Mouse (Mus musculus) 3T3-L1 (cell line): ENCODE data around the gene Pcyt1a.

Experiments
- DNase-seq: peaks from one replicate; pipeline ENCODE4 v3.0.0-alpha.2; 2015; ENCODE audit warnings: low read depth, low spot score

Gene Pcyt1a

DNA sequence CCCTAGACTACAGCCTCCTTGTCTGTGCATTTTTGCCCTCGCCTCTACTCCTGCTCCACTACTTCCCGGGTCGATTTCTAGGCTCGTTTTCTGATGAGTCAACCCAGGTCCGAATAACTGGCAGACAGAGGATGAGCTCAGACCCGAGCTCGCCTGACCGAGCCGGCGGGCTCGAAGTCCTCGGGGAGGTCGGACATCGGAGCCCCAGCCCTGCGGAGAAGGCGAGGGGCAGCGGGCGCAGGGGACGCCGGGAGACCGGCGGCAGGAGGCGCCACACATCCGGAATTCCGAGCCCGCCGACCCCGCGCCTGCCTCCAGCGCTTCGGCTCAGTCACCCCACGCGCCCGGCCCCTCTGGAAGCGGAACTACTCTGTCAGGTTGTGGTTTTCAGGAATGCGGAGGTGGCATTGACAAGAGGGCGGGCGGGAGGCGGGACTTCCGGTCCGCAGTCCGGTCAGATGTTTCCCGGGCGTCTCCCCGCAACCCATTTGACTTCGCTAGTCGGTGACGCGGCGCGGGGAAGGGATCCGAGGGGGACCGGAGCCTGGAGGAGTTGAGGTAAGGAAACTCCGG lies at the start of gene Pcyt1a:
TSS of gene Pcyt1a (plus strand) at position 448 of the 573 bp plus-strand sequence.
- DNase-seq, result peak; percentile 97

DNA sequence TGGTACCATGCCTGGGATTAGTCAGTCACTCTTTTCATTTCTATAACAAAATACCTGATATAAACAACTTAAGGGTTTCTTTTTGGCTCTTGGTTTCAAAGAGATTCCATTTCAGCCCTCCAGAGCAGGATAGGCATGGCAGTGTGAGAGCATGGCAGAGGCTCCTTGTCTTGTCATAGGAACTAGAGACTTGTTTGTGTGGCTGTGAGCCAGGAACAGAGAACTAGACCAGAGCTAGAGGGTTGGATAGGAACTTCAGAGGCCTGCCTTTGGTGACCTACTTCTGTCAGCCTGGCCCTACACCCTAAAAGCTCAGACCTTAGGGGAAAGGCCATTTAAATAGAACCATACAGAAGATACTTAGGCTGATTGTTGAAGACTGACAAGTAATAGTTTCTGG lies 47.8 kb upstream of the Pcyt1a start:
- no peak for DNase-seq

DNA sequence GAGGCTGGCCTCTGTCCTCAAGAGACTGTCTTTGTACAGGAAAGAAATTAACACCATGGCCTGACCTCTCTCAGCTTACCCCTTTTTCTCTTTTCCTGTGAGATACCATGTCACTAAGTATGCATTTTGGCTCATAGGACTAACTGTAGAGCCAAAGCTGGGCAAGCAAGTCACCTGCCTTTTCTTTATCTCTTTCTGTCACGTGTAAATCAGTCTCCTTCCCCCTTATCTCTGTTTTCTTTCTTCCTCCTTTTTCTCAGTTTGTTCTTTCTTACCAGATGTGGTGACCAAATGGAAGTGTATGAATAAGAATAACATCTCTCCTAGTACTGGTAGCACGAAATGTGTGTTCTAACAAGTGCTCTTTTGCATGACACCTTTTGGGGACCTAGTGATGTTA lies 45.8 kb upstream of the Pcyt1a start:
- no peak for DNase-seq

DNA sequence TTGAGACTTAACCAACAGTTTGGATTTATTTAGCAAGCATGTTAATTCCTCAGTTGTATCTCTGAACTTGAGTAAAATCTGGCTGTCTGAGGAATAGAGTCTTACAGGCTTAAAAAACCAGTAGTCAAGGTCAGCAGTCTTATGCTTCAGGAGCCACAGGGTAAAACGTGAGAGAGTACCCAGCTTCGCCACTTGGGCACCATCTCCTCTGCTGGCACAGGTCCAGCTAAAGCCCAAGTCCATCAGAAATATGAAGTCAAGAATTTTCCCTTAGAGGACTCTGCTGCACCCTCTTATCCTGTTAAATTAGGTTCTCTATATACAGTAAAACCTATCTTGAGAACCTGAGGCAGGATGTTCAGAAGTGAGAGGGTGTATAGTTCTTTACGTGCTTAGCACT lies 43.9 kb upstream of the Pcyt1a start:
- no peak for DNase-seq

DNA sequence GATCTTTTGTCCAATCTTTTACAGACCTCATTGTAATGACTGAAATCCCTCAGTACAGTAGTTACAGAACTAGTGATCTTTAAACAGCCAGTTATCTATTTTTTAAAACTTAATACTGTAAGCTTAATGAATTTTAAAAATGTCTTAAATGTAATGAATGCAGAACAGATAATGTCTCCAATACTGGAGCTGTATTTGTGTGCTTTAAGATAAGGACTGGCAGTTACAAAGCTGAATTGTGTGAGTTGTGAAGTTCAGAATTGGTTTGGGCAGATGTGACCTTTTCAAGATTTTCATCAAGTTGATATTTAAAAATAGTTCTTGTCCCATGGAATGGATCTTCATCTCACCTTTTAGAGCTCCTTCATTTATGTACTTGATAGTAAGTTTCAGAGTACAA lies 41.7 kb upstream of the Pcyt1a start:
- DNase-seq, result no peak

DNA sequence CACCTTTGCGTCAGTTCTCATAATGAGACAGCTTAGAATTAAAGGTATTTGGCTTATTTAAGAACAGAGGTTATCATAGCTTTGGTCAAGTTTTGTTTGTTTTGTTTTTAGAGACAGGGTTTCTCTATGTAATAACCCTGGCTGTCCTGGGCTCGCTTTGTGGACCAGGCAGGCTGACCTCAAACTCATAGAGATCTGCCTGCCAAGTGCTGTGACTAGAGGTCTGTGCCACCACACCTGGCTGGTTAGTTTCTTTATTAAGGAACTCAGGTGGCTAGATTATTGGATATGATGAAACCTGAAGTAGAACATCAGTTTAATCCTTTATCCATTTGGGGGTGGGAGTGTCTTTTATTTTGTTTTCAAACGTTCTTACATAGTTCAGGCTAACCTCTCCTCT lies 40.9 kb upstream of the Pcyt1a start:
- no peak for DNase-seq

DNA sequence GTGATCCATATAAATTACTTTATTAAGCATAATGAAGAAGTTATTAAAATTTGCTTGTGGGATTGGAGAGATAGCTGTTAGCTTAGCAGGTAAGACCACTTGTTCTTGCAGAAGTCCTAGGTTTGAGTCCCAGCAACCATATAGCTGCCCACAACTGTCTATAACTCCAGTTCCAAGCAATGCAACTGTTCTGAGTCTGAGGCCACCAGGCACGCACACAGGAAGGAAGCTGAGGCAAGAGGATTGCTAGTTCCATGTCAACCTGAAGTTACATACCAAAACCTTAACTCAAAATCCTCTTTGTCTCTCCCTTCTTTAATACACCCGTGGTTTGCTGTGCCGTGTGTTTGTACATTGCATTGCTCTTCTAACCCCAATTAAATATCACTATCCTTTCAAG lies 39.8 kb upstream of the Pcyt1a start:
- DNase-seq, result no peak

DNA sequence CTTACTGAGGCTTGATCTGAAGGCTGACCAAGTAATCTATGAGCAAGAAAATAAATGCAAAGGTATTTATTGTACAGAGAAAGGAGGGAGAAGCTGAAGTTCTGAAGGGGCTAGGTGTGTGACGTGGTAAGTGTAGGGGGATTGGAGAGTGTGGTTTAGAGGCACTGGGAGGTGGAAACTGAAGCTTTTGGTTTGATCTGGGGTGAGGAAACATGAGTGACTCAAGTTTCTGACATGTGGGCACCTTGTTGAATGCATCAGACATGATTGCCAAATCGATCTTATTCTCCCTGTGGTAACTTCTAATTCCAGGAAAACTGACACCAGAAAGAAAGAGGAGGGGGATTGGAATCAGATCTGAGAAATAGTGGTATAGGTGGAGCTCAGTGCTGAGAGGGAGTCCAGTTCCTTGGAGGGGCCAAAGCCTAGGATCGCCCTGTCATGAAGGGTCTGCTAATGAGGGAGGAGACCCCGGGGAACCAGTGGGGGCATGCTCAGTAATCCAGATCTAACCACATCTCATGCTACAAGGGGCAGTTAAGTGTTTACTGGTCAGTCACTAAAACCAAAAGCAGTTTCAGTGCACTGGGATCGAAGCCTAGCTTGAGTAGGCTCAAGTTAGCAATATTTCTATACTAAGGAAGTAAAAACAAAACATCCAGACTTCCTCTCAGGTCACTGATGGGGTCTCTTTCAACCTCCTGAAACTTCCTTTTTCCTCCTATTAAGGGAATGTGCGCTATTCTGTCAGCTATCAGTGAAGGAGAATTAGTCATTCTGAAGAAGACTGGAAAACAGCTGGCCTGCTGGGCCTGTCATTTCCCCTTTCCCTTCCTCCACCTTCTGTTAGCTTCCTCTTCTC lies 34.8 kb upstream of the Pcyt1a start:
- peak; percentile 43 for DNase-seq

DNA sequence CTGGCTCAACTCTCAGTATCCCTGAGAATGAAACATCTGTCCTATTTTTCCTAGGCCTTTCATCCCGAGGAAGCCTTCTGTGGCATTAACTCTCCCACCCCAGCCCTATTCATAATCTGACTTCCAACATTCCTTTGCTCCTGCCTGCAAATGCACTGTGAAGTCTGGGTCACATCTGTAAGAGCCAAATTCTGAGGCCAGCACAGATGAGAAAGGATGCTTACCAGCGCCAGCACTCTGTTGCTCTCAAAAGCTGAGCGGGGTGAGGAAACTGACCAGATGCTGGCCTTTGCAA lies 34.2 kb upstream of the Pcyt1a start:
- peak; percentile 64 for DNase-seq

DNA sequence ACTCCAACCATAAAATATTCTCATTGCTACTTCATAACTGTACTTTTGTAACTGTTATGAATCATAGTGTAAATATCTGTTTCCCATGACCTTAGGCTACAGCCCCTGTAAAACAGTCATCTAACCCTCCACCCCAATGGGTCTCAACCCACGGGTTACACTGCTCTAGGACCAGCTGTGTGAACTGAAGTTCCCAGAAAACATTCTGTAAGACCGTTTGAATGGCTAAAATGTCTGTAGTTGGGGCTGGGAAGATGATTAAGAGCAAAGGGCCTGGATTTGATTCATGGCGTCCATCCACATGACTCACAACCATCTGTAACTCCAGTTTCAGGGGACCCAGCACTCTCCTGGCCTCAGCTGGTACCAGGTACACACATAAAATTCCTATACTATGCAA lies 32.5 kb upstream of the Pcyt1a start:
- peak; percentile 82 for DNase-seq

DNA sequence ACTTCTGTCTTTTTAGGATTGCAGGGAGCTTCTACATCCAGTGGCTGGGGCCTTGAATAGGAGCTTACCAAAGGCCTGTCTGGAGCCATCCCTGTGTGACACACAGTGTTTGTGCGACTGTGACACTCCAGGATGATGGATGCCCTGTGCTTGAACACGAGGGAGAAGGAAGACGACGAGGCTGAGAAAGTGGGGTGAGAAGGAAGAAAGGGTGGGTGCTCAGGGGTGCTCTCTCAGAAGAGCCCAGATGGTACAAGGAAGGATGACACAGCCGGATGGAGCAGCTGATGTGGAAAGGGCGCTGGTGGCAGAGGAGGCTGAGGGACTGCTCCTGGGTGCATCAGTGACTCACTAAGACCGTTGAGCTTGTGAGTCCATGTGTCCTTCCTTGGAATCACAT lies 30.5 kb upstream of the Pcyt1a start, which contains the start of gene Tm4sf19:
TSS of gene Tm4sf19 (plus strand) at position 240 of the 400 bp plus-strand sequence.
- no peak for DNase-seq

DNA sequence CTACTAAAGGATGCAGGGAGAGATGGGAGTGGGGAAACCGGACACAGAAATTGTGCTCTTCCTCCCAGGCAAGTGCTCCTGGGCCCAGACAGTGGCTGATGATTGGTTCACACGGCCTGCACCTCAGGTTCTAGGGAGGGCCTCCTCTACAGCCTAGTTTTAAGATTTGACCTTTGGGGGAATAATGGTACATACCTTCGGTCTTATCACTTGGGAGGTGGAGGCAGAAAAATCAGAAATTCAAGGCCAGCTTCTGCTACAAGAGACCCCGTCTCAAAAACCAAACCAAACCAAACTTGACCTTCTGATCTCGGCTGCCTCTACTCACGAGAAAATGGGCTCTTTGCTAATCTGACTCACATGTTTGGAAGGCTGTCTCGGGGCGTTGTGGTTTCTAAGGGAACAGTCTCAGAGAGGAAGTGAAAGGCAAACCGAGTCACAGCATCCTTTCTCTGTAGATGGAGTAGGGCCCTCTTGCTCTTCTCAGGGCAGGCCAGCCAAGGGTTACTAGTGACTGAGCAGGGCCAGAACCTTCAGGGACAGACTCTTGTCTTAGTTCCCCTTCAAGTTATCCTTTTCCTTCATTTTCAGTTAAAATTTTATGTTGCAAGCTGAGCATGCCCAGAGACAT lies 29.3 kb upstream of the Pcyt1a start:
- peak; percentile 64 for DNase-seq

DNA sequence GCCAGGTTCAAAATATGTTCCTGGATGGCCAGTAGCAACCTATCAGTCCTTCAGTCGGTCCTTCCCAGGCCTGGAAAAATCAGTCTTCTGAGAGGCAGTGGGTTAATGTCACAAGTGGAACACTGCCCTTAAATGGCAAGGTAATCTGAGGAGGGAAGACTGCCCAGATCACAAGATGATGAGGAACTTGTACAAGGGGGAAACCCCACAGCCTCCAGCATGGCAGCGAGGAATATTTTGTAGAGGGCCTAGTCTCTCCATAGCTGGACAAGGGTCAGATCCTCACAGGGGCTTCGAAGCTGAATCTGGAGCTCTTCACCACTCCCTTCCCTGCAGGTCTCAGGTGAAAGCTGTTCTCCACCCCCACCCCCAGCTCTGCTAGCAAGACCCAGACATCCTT lies 27.9 kb upstream of the Pcyt1a start:
- no peak for DNase-seq

DNA sequence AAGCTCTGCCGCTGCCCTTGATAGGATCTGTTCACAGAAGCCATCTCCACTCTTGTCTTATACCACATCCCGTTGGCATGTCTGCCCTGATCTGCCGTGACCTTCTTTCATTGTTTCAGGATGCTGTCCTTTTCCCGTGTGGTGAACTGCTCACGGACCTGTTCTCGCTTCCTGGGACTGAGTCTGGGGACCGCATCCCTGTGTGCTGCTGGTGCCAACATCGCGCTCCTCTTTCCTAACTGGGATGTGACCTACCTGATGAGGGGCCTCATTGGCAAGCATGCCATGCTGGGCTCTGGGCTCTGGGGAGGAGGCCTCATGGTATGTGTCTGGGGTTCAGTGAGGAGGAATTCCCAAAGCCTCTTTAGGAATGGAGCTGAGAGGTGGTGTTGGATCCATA lies 25.0 kb upstream of the Pcyt1a start:
- no peak for DNase-seq

DNA sequence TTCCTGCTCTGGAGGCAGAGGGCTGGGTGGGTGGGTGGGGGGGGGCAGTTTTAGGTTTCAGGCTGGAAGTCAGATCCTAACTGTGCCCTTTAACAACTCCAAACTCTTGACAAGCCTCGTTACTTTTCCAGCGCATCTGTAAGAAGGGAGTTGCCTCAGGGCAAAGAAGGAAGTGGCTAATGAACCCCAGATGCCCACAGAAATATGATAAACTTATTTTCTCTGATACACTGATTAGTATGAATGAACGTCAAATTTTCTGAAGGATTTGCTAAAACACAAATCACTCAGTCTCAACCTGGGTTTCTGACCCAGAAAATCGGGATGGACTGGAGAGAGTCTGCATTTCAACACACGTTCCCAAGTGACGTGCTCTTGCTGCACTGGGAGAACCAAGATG lies 24.1 kb upstream of the Pcyt1a start:
- no peak for DNase-seq

DNA sequence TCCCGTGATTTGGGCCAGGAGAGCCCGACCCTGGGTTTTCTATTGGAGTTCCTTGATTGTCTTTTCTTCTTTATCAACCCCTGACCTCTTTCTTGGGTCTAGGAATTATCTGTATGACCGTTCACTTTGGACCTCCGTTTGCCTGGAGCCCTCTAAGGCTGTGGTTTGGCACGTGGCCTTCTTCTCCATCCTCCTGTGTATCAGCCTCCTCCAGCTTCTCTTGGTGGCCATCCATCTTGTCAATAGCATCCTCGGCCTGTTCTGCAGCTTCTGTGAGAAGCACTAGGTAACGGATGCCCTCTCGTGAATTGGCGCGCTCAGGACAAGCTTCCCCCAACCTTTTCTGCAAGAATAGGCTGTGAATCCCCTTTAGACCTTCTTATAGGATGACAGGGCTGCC lies 23.0 kb upstream of the Pcyt1a start:
- peak; percentile 53 for DNase-seq

DNA sequence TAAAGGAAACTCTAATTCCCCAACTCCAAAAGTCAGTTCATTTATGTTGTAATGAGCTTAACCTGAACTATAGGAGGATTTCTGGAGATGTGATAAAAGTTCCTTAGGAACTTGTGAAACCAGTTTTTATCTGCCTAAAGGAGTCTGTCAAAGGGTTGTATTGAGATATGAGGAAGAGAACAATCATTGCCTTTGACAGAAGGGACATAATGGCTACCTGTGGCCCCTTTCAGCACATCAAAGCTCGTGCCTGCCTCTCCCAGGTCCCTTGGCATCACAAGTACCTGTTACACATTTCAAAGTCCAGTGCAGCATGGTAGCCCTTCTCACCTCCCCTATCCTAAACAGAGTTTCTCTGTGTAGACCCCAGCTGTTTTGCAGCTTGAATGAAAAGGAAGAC lies 13.3 kb upstream of the Pcyt1a start:
- no peak for DNase-seq

DNA sequence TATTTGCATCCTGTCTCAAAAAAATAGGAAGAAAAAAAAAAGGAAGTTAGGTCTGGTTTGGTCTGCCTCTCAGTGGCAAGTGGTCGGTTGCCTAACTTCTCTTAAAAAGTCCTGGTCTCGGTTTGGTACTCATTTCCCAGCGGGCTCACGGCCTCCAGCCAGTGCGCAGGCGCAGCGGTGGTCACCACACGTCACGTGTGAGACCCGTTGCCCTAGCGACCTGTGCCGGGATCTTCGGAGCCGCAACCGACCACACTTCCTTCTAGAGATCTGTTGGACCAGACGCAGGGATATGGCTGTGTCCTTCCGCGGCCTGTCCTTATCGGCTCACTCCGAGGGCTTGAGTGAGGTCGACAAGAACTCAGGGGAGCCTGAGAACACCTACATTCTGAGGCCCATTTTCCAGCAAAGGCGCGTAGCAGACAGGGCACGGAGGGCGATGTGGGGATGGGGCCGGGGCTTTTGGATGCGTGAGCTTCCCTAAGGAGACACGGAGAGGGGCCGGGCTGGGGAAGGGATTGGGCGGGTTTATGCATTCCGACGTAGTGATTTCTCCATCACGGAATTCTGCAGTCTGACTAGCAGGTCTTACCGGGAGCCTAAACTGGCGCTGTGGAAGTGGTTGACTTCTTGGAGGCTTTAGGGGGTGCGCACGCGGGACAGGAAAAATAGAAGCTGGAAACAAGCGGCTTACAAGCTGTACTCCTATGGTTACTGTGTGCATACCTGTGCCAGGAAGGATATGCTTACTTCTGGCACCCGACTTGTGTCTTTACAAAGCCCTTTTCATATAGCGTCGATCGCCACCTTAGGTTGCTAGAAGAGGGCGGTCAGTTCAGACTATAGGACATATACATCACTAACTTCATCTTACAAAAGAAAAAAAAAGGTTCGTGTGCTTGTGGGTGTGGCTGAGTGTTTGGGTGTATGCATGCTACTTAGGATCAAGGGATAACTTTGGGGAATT lies 10.9 kb upstream of the Pcyt1a start, which contains the start of gene Tctex1d2:
TSS of gene Tctex1d2 (plus strand) at position 186 of the 967 bp plus-strand sequence.
- DNase-seq, result peak; percentile 99

DNA sequence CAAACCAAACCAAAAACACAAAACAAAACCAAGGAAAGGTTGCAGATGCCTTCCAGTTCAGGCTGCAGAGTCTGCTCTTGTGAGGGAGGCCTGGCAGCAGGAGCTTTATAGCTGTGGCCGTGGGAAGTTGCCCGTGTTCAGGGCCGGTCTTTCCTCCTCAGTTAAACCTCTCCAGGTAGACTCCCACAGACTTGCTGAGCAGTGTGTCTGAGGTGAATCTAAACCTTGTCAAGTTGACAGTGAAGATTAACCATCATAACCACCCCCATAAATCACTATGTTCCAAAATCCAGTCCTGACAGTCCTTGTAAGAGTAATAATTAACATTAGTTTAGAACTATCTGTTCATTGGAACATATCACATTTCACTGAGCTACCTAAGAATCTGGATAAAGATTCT lies 3.2 kb upstream of the Pcyt1a start:
- DNase-seq, result no peak

DNA sequence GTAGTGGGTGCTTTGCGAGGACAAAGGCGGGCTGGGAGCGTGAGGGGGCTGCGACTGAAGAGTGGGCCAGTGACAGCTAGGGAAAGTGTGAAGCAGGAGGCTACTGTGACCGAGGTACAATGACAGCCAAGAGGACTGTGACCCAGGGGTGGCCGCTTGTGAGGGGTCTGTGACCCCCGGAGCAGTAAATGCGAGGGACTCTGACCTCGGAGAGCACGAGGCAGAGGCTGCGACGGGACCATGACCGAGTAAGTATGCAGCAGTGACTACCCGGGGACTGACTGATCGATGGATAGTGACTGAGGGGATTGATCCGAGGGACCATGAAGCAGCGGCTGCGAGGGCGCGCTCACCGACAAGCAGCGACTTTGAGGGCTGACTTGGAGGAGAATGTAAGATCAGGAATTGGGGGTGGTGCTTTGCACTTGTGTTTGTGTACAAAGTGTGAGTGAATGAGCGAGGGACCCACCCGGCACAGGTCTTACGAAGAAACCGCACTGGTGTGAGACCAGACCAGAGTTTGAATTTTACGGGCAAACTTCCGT lies 398 bp downstream of the Pcyt1a start:
- DNase-seq, result no peak

DNA sequence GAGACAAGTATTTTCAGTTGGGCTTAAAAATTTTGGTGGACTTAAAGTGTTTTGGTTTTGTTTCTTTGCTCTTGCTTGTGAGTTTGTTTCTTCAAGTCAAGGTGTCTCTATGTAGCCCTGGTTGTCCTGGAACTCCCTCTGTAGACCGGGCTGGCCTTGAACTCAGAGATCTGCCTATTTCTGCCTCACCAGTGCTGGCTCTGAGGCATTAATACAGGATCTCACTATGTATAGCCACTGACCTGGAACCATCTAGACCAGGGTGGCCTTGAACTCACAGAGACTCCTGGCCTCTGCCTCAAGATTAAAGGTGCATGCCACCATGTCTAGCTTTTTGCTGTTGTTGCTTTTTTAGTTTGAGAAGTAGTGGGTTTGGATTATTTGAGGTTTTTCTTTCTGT lies 1.2 kb downstream of the Pcyt1a start:
- DNase-seq, result no peak

DNA sequence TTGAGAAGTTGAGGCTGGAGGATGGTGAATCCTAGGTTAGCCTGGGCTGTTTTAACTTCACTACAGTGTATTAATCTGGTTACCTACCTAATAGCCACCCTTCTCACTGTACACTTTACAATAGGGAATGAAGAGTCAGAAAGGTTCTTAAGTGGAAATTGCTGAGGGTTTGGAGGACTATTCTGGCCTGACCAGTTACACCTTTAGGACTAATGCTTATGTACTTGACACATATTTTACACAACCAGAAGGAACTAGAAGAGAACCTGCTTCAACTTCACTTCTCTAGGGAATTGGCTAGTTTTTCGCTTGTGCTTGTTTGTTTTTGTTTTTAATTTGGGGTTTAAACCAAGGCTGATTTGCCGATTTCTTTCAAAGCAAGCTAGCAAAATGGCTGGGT lies 2.4 kb downstream of the Pcyt1a start:
- no peak for DNase-seq
